Mouse (Mus musculus) cerebellum, postnatal 4 days (tissue): ENCODE measurements around the gene Asb2.

Experiments
- DNase-seq, 2 experiments: peaks; one replicate each; pipeline ENCODE4 v3.0.0; 2022; ENCODE audit warnings: low spot score in 2 of 2, mixed read lengths in 1 of 2

Gene Asb2

GRCm38 (mm10) chr12:103360812-103361211 lies 5.0 kb upstream of the Asb2 start:
- no peak for DNase-seq

GRCm38 (mm10) chr12:103358951-103359801 lies 3.4 kb upstream of the Asb2 start:
- DNase-seq: no peak

- no peak for DNase-seq
These were observed 2.4 kb upstream of the Asb2 start for GRCm38 (mm10) chr12:103358216-103358615.

- no peak for DNase-seq
These were observed 581 bp upstream of the Asb2 start for GRCm38 (mm10) chr12:103356415-103356748.

- DNase-seq: peak; percentile 35 to 58
These were observed 2.3 kb downstream of the Asb2 start for GRCm38 (mm10) chr12:103353538-103353937.

GRCm38 (mm10) chr12:103352735-103353134 lies 3.1 kb downstream of the Asb2 start:
- no peak for DNase-seq

GRCm38 (mm10) chr12:103348506-103348905 lies 7.3 kb downstream of the Asb2 start:
- peak; percentile 79 to 86 for DNase-seq

GRCm38 (mm10) chr12:103347406-103347805 lies 8.4 kb downstream of the Asb2 start:
- DNase-seq: no peak

GRCm38 (mm10) chr12:103346945-103347344 lies 8.9 kb downstream of the Asb2 start:
- DNase-seq: no peak

GRCm38 (mm10) chr12:103344934-103345333 lies 10.9 kb downstream of the Asb2 start:
- no peak for DNase-seq

GRCm38 (mm10) chr12:103343456-103343855 lies 12.3 kb downstream of the Asb2 start:
- DNase-seq: no peak

GRCm38 (mm10) chr12:103341212-103341611 lies 14.6 kb downstream of the Asb2 start:
- DNase-seq: no peak

GRCm38 (mm10) chr12:103338162-103338798 lies 17.5 kb downstream of the Asb2 start:
- DNase-seq: no peak

- no peak for DNase-seq
These were observed 19.0 kb downstream of the Asb2 start for GRCm38 (mm10) chr12:103336766-103337165.

- DNase-seq: no peak
These were observed 22.4 kb downstream of the Asb2 start for GRCm38 (mm10) chr12:103333426-103333825.

- DNase-seq: no peak
These were observed 22.9 kb downstream of the Asb2 start for GRCm38 (mm10) chr12:103332879-103333278.

GRCm38 (mm10) chr12:103331491-103331890 lies 24.3 kb downstream of the Asb2 start:
- DNase-seq: no peak

GRCm38 (mm10) chr12:103328448-103329191 lies 27.2 kb downstream of the Asb2 start:
- no peak for DNase-seq

GRCm38 (mm10) chr12:103327107-103327506 lies 28.7 kb downstream of the Asb2 start:
- DNase-seq: no peak

- DNase-seq: no peak
These were observed 29.2 kb downstream of the Asb2 start for GRCm38 (mm10) chr12:103326569-103326968.

GRCm38 (mm10) chr12:103325156-103325857 lies 30.5 kb downstream of the Asb2 start:
- peak; percentile 94 to 97 for DNase-seq

GRCm38 (mm10) chr12:103322801-103323200 lies 33.0 kb downstream of the Asb2 start:
- peak in 1 of 2 experiments; percentile 50 for DNase-seq
